Mouse (Mus musculus) cerebellum, adult 11 months (tissue): Measurements from ENCODE around the gene Cyp2e1.

Experiments used
- DNase-seq: peaks from one replicate; pipeline ENCODE4 v3.0.0; 2022

Cyp2e1 gene

DNA sequence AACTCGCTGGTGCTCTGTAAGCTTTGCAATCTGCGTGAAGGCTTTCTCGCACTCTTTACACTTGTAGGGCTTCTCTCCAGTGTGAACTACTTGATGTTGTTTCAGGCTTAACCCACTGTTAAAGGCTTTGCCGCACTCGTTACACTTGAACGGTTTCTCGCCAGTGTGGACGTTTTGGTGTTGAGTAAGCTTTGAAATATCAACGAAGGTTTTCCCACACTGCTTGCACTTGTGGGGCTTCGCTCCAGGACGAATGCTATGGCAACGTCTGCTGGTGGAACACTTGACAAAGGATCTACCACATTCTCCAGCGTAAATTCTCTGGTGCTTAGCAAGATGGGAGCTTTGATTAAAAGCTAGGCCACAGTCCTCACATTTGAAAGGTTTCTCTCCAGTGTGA is 48.2 kb downstream of the Cyp2e1 start:
- no peak for DNase-seq

DNA sequence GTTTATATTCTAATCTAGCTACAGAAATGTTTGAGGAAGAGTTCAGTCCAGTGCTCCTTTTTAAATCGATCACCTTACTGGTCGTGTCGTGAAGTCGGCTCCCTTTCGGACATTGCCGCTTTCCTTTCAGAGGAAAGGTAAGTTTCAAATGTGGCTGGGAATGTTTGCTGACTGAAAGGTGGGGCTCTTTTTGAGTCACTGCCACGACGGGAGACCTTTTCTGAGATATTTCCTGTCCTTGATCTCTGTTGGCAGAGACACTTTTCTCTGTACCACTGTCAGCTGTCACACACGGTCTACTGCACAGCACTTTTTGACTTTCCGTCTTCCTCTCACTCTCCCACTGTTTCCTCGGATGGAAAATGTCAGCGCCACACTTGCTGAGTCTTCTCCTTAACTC is 49.3 kb downstream of the Cyp2e1 start:
- no peak for DNase-seq

DNA sequence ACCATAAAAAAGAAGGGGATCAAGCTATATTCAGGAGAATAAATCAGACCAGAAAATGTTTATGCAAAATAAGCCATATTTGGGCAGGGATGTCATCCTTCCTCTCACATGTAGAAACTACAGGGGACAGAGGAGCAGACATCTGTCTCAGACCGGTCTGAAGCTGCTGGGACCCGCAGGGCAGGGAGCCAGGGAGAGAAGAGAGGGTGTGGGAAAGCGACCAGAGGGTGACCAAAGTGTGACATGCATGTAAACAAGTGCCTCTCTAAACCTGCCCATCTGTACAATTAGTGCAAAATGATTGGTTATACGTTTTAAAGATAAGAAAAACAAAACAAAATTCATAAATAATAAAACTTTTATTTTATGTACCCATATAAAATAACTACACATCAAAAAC is 56.6 kb downstream of the Cyp2e1 start:
- DNase-seq: no peak

DNA sequence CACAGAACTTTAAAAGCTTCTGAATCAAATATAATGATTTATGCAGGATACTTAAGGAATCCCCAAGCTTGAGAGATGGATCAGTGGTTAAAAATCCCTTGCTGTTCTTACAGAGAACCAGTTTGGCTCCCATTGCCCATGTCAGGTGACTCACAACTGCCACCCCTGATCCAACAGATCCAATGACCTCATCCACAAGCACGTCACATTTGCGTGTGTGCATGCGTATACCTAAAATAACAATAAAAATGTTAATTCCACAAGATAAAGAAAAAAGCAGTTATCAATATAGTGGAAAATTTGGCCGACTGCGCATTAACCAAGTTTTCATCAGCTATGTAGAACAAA is 57.7 kb downstream of the Cyp2e1 start:
- peak; percentile 27 for DNase-seq

DNA sequence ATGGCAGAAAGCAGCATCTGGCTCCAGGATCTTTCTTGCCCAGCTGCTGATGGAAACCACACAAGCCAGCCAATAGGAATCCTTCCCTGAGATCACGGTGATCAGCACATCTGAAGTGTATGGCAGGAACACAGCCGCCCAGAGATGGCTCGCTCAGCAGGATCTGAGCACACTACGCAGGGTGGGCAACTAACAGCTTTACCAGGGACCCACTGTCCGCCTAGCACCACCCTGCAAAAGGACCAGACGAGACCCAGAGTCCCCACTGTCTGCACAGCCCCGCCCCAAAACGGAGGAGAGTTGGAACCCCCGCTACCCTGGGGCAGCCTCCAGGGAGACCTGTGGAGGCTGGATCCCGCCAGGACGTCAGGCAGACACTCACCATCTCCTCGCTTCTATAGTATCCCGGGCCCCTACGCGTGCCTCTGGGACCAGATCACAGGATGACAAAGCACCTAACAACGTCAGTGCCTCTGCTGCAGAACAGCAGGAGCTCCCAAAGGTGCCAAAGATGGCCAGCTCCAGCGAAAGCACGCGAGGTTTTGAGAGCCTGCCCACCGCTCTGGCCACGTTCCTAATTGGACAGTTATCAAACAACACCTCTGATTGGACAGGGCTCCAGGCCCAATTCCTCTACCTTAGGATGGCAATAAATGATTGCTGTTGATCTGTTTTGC is 58.3 kb downstream of the Cyp2e1 start, which contains the start of gene Zfp941:
Gene Zfp941 (minus strand): TSS at position 526 of the 677 bp plus-strand sequence.
- DNase-seq: peak; percentile 82

DNA sequence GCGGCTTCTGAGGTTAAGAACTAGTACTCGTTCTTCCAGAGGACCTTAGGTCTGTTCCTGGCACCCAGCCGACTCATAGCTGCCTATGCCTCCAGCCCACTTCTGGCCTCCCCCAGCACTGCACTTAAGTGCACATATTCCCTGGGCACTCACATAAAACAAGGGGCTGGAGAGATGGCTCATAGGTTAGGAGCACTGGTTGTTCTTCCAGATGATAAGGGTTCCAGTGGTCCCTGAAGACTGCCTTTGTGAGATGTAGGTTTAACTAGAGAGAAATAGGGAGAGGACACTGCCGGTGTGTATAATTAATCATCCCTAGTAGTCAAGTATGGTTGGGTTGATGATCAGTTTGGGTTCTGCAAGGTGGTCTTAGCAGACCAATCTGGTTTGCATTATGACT is 59.2 kb downstream of the Cyp2e1 start:
- DNase-seq: no peak
